Mouse (Mus musculus): ENCODE measurements around the gene Dus4l.

Dus4l gene

DNA sequence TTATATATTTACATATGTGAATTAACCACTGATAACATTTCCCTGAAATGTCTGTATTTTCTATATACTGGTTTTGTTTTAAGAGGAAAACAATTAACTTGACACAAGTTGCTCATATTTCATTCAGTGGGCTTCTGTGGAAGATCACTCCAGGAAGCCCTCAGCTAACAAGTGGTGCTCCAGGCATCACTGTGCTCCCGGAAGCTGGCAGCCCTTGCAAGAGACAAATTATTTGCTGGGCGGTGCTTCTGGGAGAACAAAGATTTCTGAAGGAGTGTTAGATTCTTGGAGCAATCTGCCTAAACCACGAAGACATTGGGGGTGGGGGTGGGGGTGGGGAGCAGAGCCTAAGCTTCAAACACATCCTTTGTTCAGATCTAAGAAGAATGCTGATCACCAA, 62.6 kb downstream of the Dus4l start:
- DNase-seq (ENCODE audit: low read depth, low spot score): no peak

All from A20 (cell line).